Mouse (Mus musculus) cerebellum, postnatal 25 days (tissue): ENCODE results near the gene Ankrd10.
"Not testable (repeated sequence)": the region's sequence is repeated elsewhere in the genome, so short reads cannot be mapped to it uniquely, and the experiment has no call there.

Experiments used
- DNase-seq, 2 experiments: peaks; one replicate each; pipeline ENCODE4 v3.0.0; 2021; ENCODE audit warnings: mixed read lengths in 2 of 2

Gene Ankrd10

GRCm38 (mm10) chr8:11608848-11609247, 26.7 kb downstream of the Ankrd10 start:
- DNase-seq, result no peak

- peak; percentile 71 to 79 for DNase-seq
Measured at GRCm38 (mm10) chr8:11602006-11602680, 33.4 kb downstream of the Ankrd10 start.

- DNase-seq, result no peak
Measured at GRCm38 (mm10) chr8:11600301-11600951, 35.1 kb downstream of the Ankrd10 start.

- DNase-seq, result no peak
Measured at GRCm38 (mm10) chr8:11593222-11593884, 42.2 kb downstream of the Ankrd10 start.

- no peak for DNase-seq
Measured at GRCm38 (mm10) chr8:11592296-11592695, 43.3 kb downstream of the Ankrd10 start.

- no peak for DNase-seq
Measured at GRCm38 (mm10) chr8:11591837-11592236, 43.7 kb downstream of the Ankrd10 start.

GRCm38 (mm10) chr8:11586374-11586745, 49.2 kb downstream of the Ankrd10 start:
- DNase-seq, result no peak

- DNase-seq, result no peak
Measured at GRCm38 (mm10) chr8:11585513-11586373, 49.8 kb downstream of the Ankrd10 start.

- no peak for DNase-seq
Measured at GRCm38 (mm10) chr8:11575604-11576384, 59.8 kb downstream of the Ankrd10 start.

- no peak for DNase-seq
Measured at GRCm38 (mm10) chr8:11574911-11575603, 60.5 kb downstream of the Ankrd10 start.

GRCm38 (mm10) chr8:11572428-11572827, 63.1 kb downstream of the Ankrd10 start:
- no peak for DNase-seq

- DNase-seq, result no peak
Measured at GRCm38 (mm10) chr8:11571950-11572349, 63.6 kb downstream of the Ankrd10 start.

- no peak for DNase-seq
Measured at GRCm38 (mm10) chr8:11570742-11571141, 64.8 kb downstream of the Ankrd10 start.

- DNase-seq, result no peak
Measured at GRCm38 (mm10) chr8:11569260-11570097, 66.1 kb downstream of the Ankrd10 start.

GRCm38 (mm10) chr8:11568193-11568592, 67.4 kb downstream of the Ankrd10 start:
- not testable (repeated sequence) for DNase-seq

GRCm38 (mm10) chr8:11564721-11565120, 70.8 kb downstream of the Ankrd10 start:
- no peak for DNase-seq

- DNase-seq, result no peak
Measured at GRCm38 (mm10) chr8:11564236-11564635, 71.3 kb downstream of the Ankrd10 start.
